Mouse (Mus musculus) small intestine, adult 2 months (tissue): ENCODE results near the gene Ccdc152.

Source experiments
- CTCF ChIP-seq: fragments of 200-500 bp; IDR thresholded peaks from 2 replicates; pipeline ENCODE4 v1.5.1; 2012; ENCODE audit warnings: low read depth, mild to moderate bottlenecking, control low read depth, inconsistent platforms, low read length, moderate library complexity, mixed read lengths; ENCODE audit not compliant: insufficient replicate concordance, insufficient read length; ENCODE audit errors: extremely low read depth
- POLR2A ChIP-seq: fragments of 200-500 bp; IDR thresholded peaks from 2 replicates; pipeline ENCODE4 v1.6.1; 2012; ENCODE audit warnings: low read depth, mild to moderate bottlenecking, control low read depth, inconsistent platforms, low read length, moderate library complexity

- TF ChIP-seq CTCF (no peak), POLR2A (no peak)
These were observed 9.6 kb upstream of the Ccdc152 start for GRCm38 (mm10) chr15:3312937-3313336.
